Mouse (Mus musculus): ENCODE results near the gene Gm42674. TPM values are rescaled to one million over a fixed set of nuclear protein-coding genes. Genes with fewer than 3 reads are reported as not detected.

Gm42674 gene
- total RNA-seq, 1 experiment = not detected

DNA sequence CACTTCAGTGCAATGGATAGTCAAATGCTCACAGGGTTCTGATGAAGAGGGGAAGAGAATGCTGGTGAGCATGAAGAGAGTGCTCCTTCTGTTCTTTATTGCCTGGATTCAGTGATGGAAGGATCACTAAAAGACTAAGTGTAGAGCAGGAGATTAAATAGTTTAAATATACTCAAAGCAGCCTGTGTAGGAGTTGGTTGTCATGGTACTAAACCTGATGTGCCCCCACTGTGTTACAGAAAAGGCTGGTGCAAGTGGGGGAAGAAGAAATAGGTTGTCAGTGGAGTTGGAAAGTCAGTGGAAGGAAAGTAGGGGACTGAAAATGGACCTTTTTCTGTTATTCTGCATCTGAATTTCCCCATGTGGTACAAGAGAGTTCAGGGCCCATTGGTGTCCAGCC lies 47.3 kb downstream of the Gm42674 start:
- no peak overlapping the region for H3K9ac ChIP-seq (ENCODE audit: insufficient read depth, low read depth, low read length, poor library complexity, severe bottlenecking)
- H3K4me3 ChIP-seq (ENCODE audit: insufficient read depth in 1 of 2, low read depth in 1 of 2, low read length in 2 of 2, poor library complexity in 1 of 2, severe bottlenecking in 1 of 2) = no peak overlapping the region
- no peak overlapping the region for H3K27ac ChIP-seq (ENCODE audit: insufficient read depth, low read depth, low read length, poor library complexity, severe bottlenecking)
- in situ Hi-C loops (cut with MboI; ENCODE audit: low sequenced_read_pairs in 2 of 2, unreplicated experiment in 2 of 2) = no loop called here
- no peaks in the 10 kb centered on the region for H3K9me3 ChIP-seq (ENCODE audit: control insufficient read depth, insufficient read depth, low read depth, low read length)
- no peaks in the 10 kb centered on the region for H3K36me3 ChIP-seq (ENCODE audit: control insufficient read depth, insufficient read depth, low read length, poor library complexity, severe bottlenecking)
- TF ChIP-seq HCFC1 (IDR thresholded peaks at IDR 0.05; ENCODE audit: borderline replicate concordance, insufficient read depth, low read length) = no peak
- no peak for TF ChIP-seq CHD2 (IDR thresholded peaks at IDR 0.05; ENCODE audit: low read depth, low read length)
- TF ChIP-seq ZNF384 (IDR thresholded peaks at IDR 0.05; ENCODE audit: low read depth, low read length) = no peak
- TF ChIP-seq ZC3H11A (IDR thresholded peaks at IDR 0.05; ENCODE audit: borderline replicate concordance, low read depth, low read length) = no peak
- TF ChIP-seq MAFK (IDR thresholded peaks at IDR 0.05; ENCODE audit: insufficient read depth, low read depth, low read length) = no peak
- no peaks in the 10 kb centered on the region for H3K4me1 ChIP-seq (ENCODE audit: control insufficient read depth in 2 of 2, insufficient read depth in 2 of 2, low read length in 2 of 2, poor library complexity in 1 of 2)
- DNase-seq (ENCODE audit: low read depth, low spot score) = no peak

DNA sequence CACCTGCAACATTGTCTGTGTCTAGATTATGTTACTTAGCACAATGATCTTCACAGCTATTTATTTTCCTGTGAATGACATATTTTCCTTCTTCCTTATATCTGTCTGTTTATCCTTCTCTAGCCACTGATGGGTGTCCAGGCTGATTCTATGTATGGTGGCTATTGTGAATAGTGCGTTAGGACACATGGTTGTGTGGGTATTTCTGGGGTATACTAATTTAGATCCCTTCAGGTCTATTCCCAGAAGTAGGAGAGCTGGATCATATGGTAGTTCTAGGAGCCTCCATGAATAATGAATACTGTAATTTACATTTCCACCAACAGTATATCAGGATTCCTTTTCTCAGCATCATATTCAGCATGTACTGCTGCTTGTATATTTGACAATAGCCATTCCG lies 48.1 kb downstream of the Gm42674 start:
- Histone ChIP-seq H3K36me3 (ENCODE audit: control insufficient read depth, insufficient read depth, low read length, poor library complexity, severe bottlenecking) (no peaks in the 10 kb centered on the region), H3K9me3 (ENCODE audit: control insufficient read depth, insufficient read depth, low read depth, low read length) (no peaks in the 10 kb centered on the region), H3K9ac (ENCODE audit: insufficient read depth, low read depth, low read length, poor library complexity, severe bottlenecking) (no peak overlapping the region), H3K27ac (ENCODE audit: insufficient read depth, low read depth, low read length, poor library complexity, severe bottlenecking) (no peak overlapping the region), H3K4me3 (ENCODE audit: insufficient read depth in 1 of 2, low read depth in 1 of 2, low read length in 2 of 2, poor library complexity in 1 of 2, severe bottlenecking in 1 of 2) (no peak overlapping the region), H3K4me1 (ENCODE audit: control insufficient read depth in 2 of 2, insufficient read depth in 2 of 2, low read length in 2 of 2, poor library complexity in 1 of 2) (no peaks in the 10 kb centered on the region)
- TF ChIP-seq HCFC1 (IDR thresholded peaks at IDR 0.05; ENCODE audit: borderline replicate concordance, insufficient read depth, low read length) (no peak), MAFK (IDR thresholded peaks at IDR 0.05; ENCODE audit: insufficient read depth, low read depth, low read length) (no peak), CHD2 (IDR thresholded peaks at IDR 0.05; ENCODE audit: low read depth, low read length) (no peak), ZC3H11A (IDR thresholded peaks at IDR 0.05; ENCODE audit: borderline replicate concordance, low read depth, low read length) (no peak), ZNF384 (IDR thresholded peaks at IDR 0.05; ENCODE audit: low read depth, low read length) (no peak)
- in situ Hi-C loops (cut with MboI; ENCODE audit: low sequenced_read_pairs in 2 of 2, unreplicated experiment in 2 of 2) = no loop called here
- DNase-seq (ENCODE audit: low read depth, low spot score) = no peak

DNA sequence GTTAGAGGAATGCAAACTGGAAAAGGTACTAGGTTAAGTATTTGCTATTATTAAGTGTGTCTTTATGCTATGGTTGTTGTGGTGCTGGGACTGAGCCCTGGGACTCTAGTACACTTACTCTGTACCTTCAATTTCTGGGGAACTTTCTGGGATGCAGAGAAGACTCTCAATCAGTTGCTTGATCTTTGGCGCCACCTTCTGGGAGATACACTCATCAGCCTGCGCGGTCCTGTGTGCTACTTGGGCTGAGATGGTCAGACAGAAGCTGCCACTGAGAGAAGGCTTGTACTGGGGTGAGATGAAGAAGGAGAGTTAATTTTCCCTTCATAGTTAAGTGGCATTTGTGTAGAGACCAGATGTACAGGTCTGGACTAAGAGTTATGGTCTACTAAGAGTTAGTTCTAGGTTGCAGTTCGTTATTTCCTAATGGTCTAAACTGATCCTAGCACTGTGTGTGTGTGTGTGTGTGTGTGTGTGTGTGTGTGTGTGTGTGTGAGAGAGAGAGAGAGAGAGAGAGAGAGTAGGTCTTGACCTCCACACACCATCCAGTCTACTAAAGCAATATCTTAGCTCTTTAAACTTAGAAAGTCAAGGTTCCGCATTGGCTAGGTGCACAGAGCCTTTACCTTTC lies 51.3 kb downstream of the Gm42674 start:
- no peak overlapping the region for H3K9ac ChIP-seq (ENCODE audit: insufficient read depth, low read depth, low read length, poor library complexity, severe bottlenecking)
- peak; percentile 73 for DNase-seq (ENCODE audit: low read depth, low spot score)
- H3K27ac ChIP-seq (ENCODE audit: insufficient read depth, low read depth, low read length, poor library complexity, severe bottlenecking) = no peak overlapping the region
- no peaks in the 10 kb centered on the region for H3K36me3 ChIP-seq (ENCODE audit: control insufficient read depth, insufficient read depth, low read length, poor library complexity, severe bottlenecking)
- no peak for TF ChIP-seq HCFC1 (IDR thresholded peaks at IDR 0.05; ENCODE audit: borderline replicate concordance, insufficient read depth, low read length)
- peak; percentile 43; the same call in 1 of the 2 replicates for TF ChIP-seq ZC3H11A (IDR thresholded peaks at IDR 0.05; ENCODE audit: borderline replicate concordance, low read depth, low read length)
- no peaks in the 10 kb centered on the region for H3K4me1 ChIP-seq (ENCODE audit: control insufficient read depth in 2 of 2, insufficient read depth in 2 of 2, low read length in 2 of 2, poor library complexity in 1 of 2)
- H3K4me3 ChIP-seq (ENCODE audit: insufficient read depth in 1 of 2, low read depth in 1 of 2, low read length in 2 of 2, poor library complexity in 1 of 2, severe bottlenecking in 1 of 2) = no peak overlapping the region
- no peaks in the 10 kb centered on the region for H3K9me3 ChIP-seq (ENCODE audit: control insufficient read depth, insufficient read depth, low read depth, low read length)
- in situ Hi-C loops (cut with MboI; ENCODE audit: low sequenced_read_pairs in 2 of 2, unreplicated experiment in 2 of 2) = no loop called here

DNA sequence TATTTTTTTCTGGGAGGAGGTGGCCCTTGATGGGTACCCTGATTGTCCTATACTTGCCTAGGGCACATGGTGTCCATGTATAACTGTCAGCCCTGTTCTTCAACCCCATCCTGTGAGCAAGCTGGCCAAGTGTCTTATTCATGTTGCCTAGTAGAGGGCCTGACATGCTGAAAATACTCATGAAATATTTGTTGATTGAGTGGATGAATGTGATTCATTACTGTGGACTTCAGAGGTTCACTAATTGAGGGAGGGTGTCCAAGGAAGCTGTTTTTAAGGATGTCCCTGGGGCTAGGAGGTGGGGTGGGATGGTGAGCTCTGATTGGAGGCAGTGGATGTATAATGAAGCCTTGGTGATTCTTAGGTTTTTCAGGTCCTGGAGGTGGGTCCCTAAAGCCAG lies 52.0 kb downstream of the Gm42674 start, which contains the start of gene S100a7a:
S100a7a (plus strand) TSS at position 301 of the 400 bp plus-strand sequence.
- H3K4me3 ChIP-seq (ENCODE audit: insufficient read depth in 1 of 2, low read depth in 1 of 2, low read length in 2 of 2, poor library complexity in 1 of 2, severe bottlenecking in 1 of 2) = no peak within 1 kb of the TSS
- in situ Hi-C loops (cut with MboI; ENCODE audit: low sequenced_read_pairs in 2 of 2, unreplicated experiment in 2 of 2) = no loop called here
- no peaks in the 10 kb centered on the region for H3K4me1 ChIP-seq (ENCODE audit: control insufficient read depth in 2 of 2, insufficient read depth in 2 of 2, low read length in 2 of 2, poor library complexity in 1 of 2)
- H3K9ac ChIP-seq (ENCODE audit: insufficient read depth, low read depth, low read length, poor library complexity, severe bottlenecking) = no peak within 1 kb of the TSS
- no peaks in the 10 kb centered on the region for H3K9me3 ChIP-seq (ENCODE audit: control insufficient read depth, insufficient read depth, low read depth, low read length)
- no peak for DNase-seq (ENCODE audit: low read depth, low spot score)
- no peaks in the 10 kb centered on the region for H3K36me3 ChIP-seq (ENCODE audit: control insufficient read depth, insufficient read depth, low read length, poor library complexity, severe bottlenecking)
- no peak within 1 kb of the TSS for H3K27ac ChIP-seq (ENCODE audit: insufficient read depth, low read depth, low read length, poor library complexity, severe bottlenecking)
- no peak for TF ChIP-seq MAFK (IDR thresholded peaks at IDR 0.05; ENCODE audit: insufficient read depth, low read depth, low read length)

Other genes with a start within 250 kb of the Gm42674 start
- 22.9 and 43.7 TPM in 2 replicates for gene Slc27a3, start 212.0 kb upstream of the Gm42674 start, total RNA-seq (2012; rRNA removed)
- gene Ints3, start 168.3 kb upstream of the Gm42674 start, total RNA-seq (2012; rRNA removed) = 62.7 and 72.4 TPM in 2 replicates
- 16.4 and 21.6 TPM in 2 replicates for gene Npr1, start 136.0 kb upstream of the Gm42674 start, total RNA-seq (2012; rRNA removed)
- gene Ilf2, start 125.8 kb upstream of the Gm42674 start, total RNA-seq (2012; rRNA removed) = 153 and 165 TPM in 2 replicates
- 24.7 and 33.6 TPM in 2 replicates for gene Snapin, start 110.9 kb upstream of the Gm42674 start, total RNA-seq (2012; rRNA removed)
- gene Chtop, start 92.4 kb upstream of the Gm42674 start, total RNA-seq (2012; rRNA removed) = 84.0 and 110 TPM in 2 replicates
- gene S100a1, start 87.5 kb upstream of the Gm42674 start, total RNA-seq (2012; rRNA removed) = 1.7 and 2.3 TPM in 2 replicates
- 5.3 and 8.2 TPM in 2 replicates for gene S100a13, start 87.5 kb upstream of the Gm42674 start, total RNA-seq (2012; rRNA removed)
- gene S100a14, start 75.0 kb upstream of the Gm42674 start, total RNA-seq (2012; rRNA removed) = 0.54 TPM in 1 of 2 replicates, not detected in the other
- gene S100a16, start 64.7 kb upstream of the Gm42674 start, total RNA-seq (2012; rRNA removed) = 3.2 TPM in 2 replicates
- 0.95 and 1.6 TPM in 2 replicates for gene S100a3, start 41.3 kb upstream of the Gm42674 start, total RNA-seq (2012; rRNA removed)
- not detected in 2 replicates for gene S100a2, start 11.7 kb upstream of the Gm42674 start, total RNA-seq (2012; rRNA removed)
- 2.0 and 6.9 TPM in 2 replicates for gene S100a4, start 1.9 kb downstream of the Gm42674 start, total RNA-seq (2012; rRNA removed)
- gene S100a5, start 6.6 kb downstream of the Gm42674 start, total RNA-seq (2012; rRNA removed) = not detected in 2 replicates
- 488 and 912 TPM in 2 replicates for gene S100a6, start 11.0 kb downstream of the Gm42674 start, total RNA-seq (2012; rRNA removed)
- 0.32 and 1.1 TPM in 2 replicates for gene S100a7a, start 52.1 kb downstream of the Gm42674 start, total RNA-seq (2012; rRNA removed)
- not detected in 2 replicates for gene S100a8, start 67.1 kb downstream of the Gm42674 start, total RNA-seq (2012; rRNA removed)
- not detected in 2 replicates for gene S100a9, start 93.8 kb downstream of the Gm42674 start, total RNA-seq (2012; rRNA removed)
- not detected in 2 replicates for gene Pglyrp4, start 125.0 kb downstream of the Gm42674 start, total RNA-seq (2012; rRNA removed)
- gene Gm5849, start 176.0 kb downstream of the Gm42674 start, total RNA-seq (2012; rRNA removed) = not detected in 2 replicates

Data from ES-E14 (cell line).